Mouse (Mus musculus): ENCODE data around the gene Gm1604a. TPM values are rescaled to one million over a fixed set of nuclear protein-coding genes. Genes with fewer than 3 reads are reported as not detected.
"Not testable (repeated sequence)": the region's sequence is repeated elsewhere in the genome, so short reads cannot be mapped to it uniquely, and the experiment has no call there.

Gene Gm1604a
- total RNA-seq, 4 experiments from 2014 or later = 0.66 to 2.3 (median 1.1) TPM

GRCm38 (mm10) chr17:7068997-7069539 lies 43.7 kb downstream of the Gm1604a start:
- DNase-seq (ENCODE audit: low spot score in 2 of 2) = not testable (repeated sequence)

- DNase-seq (ENCODE audit: low spot score in 2 of 2) = not testable (repeated sequence)
Measured at GRCm38 (mm10) chr17:7069561-7070240, 44.3 kb downstream of the Gm1604a start.

DNA sequence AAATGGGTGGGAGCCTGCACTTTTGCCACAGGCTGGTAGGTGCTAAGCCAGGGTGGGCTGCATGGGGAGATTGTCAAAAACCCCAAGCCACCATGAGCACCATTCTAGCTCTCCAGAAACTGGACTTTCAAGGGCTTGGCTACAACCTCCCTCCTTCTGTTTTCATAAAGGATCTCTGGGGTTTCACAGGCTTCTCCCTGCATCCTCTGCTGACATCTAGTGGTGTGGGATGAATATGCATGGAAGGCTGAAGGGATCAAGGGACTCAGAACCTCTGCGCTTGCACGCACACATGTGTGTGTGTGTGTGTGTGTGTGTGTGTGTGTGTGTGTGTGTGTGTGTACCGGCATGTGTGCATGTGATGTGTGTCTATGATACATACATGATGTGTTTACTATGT lies 49.1 kb downstream of the Gm1604a start:
- peak in 1 of 2 experiments; percentile 35 for DNase-seq (ENCODE audit: low spot score in 2 of 2)

DNA sequence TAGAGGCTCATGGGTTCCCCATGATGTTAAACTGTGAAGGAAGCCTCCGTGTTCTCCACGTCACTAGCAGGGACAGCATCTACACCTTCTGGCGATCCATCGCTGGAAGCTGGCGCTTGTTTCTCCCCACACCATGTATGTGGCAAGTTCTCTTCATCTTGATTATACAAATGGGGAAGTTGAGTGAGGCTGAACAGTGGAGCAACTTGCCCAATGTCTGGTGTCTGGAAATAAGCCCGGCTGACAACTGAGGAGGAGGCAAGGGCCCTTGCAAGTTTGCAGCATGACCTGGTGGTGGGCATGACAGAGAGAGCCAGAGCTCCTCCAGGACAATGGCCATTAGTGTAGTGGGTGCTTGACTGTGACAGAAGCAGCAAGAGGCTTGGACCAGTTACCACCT lies 50.2 kb downstream of the Gm1604a start:
- not testable (repeated sequence) for DNase-seq (ENCODE audit: low spot score in 2 of 2)

- peak; percentile 43 to 79 for DNase-seq (ENCODE audit: low spot score in 2 of 2)
Measured at GRCm38 (mm10) chr17:7079558-7079957, 54.2 kb downstream of the Gm1604a start.

GRCm38 (mm10) chr17:7084523-7084922 lies 59.2 kb downstream of the Gm1604a start:
- not testable (repeated sequence) for DNase-seq (ENCODE audit: low spot score in 2 of 2)

DNA sequence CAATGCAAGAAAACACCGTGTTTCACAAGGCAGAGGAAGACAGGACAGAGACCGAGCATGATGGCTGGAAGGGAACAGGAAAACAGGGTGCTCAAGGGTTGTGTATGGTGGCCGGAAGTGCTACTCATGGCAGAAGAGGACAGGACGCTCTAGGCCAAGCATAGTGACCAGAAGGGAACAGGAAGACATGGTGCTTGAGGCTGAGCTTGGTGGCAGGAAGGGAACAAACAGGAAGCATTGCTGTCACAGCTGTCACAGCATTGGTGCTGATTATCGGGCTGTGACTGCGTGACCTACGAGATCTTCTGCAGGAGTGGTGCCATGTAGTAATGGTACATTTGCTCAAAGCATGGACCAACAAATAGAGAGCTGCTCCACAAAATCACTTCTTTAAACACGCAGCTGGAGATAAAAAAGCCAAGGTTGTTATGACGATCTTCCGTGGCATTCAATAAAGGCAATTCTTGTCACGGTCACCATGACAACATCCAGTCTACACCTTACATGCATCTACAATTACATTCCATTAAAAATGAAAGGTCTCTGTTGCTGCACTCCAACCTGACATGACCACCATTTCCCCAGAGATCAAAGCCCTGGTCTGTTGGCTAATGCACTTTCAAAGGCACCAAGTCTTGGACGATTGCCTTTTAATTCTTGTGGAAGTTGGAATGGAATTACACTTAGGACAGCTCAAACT lies 60.3 kb downstream of the Gm1604a start:
- DNase-seq (ENCODE audit: low spot score in 2 of 2) = not testable (repeated sequence)

- not testable (repeated sequence) for DNase-seq (ENCODE audit: low spot score in 2 of 2)
Measured at GRCm38 (mm10) chr17:7086836-7087235, 61.5 kb downstream of the Gm1604a start.

DNA sequence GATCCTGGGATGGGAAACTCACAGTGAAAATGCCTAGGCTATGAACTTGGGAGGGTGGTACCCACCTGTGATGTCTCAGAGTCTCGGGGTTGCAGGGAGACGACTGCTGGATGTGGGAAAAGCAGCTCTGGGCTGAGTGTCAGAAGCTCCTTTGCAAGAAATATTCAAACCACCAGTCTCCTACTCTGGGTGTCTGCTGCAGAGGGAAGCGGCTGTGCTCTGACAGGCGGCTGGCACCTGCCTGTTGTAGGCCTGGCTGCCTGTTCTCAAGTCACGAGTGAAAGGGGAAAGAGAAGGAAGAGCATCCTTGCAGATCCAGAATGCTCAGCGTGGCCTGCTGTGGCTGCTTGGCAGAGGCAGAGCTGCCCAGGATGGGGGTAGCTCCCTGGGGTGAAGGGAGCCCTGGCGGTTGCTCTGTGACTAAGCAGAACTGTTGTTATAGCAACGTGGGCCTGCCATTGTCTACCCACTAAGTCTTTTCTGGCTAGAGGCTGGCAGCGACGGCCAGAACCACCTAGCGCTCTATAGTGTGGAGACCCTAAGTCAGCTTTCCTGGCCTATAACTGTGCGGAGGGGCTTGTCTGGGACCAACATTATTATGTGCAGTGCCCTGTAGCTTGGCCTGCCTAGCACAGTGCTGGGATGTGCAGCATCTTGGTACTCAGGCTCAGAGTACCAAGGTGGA lies 72.6 kb downstream of the Gm1604a start:
- DNase-seq (ENCODE audit: low spot score in 2 of 2) = not testable (repeated sequence)

DNA sequence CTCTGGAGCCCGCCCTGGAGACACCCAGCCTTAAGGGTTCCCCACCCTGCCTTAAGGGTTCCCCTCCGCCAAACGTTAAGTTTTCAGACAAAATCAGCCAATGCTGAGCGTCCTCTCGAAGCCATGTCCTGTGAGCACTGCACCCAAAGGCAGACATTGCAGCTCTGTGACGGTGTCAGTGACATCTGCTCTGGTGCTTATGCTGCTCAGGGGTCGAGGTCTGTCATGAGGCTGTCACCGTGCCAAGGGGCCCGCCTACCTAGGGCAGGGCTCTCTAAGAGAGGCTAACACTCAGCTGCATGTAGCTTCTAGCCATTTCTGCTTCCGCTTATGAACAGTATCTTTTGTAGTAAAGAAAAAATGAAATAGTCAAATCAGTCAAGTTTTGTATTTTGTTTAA lies 73.7 kb downstream of the Gm1604a start:
- not testable (repeated sequence) for DNase-seq (ENCODE audit: low spot score in 2 of 2)

GRCm38 (mm10) chr17:7102945-7103344 lies 77.6 kb downstream of the Gm1604a start:
- not testable (repeated sequence) for DNase-seq (ENCODE audit: low spot score in 2 of 2)

- DNase-seq (ENCODE audit: low spot score in 2 of 2) = not testable (repeated sequence)
Measured at GRCm38 (mm10) chr17:7111658-7112057, 86.3 kb downstream of the Gm1604a start.

GRCm38 (mm10) chr17:7116265-7116664 lies 90.9 kb downstream of the Gm1604a start:
- not testable (repeated sequence) for DNase-seq (ENCODE audit: low spot score in 2 of 2)

- not testable (repeated sequence) for DNase-seq (ENCODE audit: low spot score in 2 of 2)
Measured at GRCm38 (mm10) chr17:7120835-7121234, 95.5 kb downstream of the Gm1604a start.

GRCm38 (mm10) chr17:7122554-7122953 lies 97.2 kb downstream of the Gm1604a start:
- DNase-seq (ENCODE audit: low spot score in 2 of 2) = not testable (repeated sequence)

DNA sequence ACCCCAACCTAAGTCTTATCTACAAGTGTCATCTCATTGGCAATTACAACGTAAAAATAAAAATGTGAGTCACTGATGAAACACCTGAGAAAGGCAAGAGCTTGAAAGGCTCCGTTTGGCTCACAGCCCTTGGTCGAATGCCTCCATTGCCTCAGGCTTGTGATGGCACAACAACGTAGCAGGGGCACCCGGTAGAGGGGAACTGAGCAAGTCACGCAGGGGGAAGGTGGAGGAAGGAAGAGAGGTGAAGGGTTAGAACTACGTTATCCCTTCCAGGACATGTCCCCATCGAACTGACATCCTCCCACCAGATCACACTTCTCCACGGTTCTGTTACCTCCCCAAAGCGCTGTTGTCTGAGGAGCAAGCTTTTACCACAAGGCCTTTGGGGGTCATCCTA lies 101.1 kb downstream of the Gm1604a start:
- DNase-seq (ENCODE audit: low spot score in 2 of 2) = not testable (repeated sequence)

DNA sequence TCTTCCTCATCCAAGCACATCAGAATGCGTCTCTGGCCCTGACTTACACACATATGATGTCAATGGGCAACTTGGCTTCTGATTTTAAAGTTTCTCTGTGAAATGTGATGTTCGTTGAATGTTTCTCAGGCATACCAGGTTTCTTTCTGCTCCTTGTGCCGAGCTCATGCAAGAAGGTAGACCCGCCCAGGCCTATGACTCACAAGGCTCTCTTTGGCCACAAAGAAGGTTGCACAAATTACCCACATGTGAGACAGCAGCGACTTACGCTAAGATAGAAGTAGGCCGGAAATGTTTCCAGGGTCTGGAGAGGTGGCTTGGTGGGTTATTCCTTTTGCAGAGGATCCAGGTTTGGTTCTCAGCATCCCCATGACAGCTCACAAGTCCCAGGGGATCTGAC lies 108.6 kb downstream of the Gm1604a start:
- not testable (repeated sequence) for DNase-seq (ENCODE audit: low spot score in 2 of 2)

- DNase-seq (ENCODE audit: low spot score in 2 of 2) = not testable (repeated sequence)
Measured at GRCm38 (mm10) chr17:7135277-7135676, 109.9 kb downstream of the Gm1604a start.
